In genomic region chr12:66734536-66734935, GRCm38 (mm10) we compare ENCODE assay signal across 29 mouse cellular contexts.
DNase-seq lines count a peak whose midpoint lies in the region; ATAC-seq and TF ChIP-seq lines count a peak whose summit lies in the region.
"Had no signal": no experiment of that assay in that cellular context is flagged by ENCODE, and none has a peak within 500 bp of the region (broad histone marks: within the 10 kb centered on the region; RNA-seq: fewer than 3 reads in every experiment).

No protein-coding gene starts in this region.

- no peak for TF ChIP-seq CTCF in lung, embryonic 14.5 days (IDR thresholded peaks at IDR 0.05; ENCODE audit: low read depth)

- H3K36me3 ChIP-seq in lung, embryonic 14.5 days (ENCODE audit: insufficient read depth): no peaks in the 10 kb centered on the region
- H3K36me3 ChIP-seq in intestine, embryonic 16.5 days (ENCODE audit: control insufficient read depth, insufficient read depth, low read length): no peaks in the 10 kb centered on the region
- H3K36me3 ChIP-seq: embryonic facial prominence, embryonic 12.5 days; forebrain, embryonic 10.5 days; forebrain, embryonic 15.5 days; heart, embryonic 12.5 days; limb, embryonic 13.5 days; midbrain, embryonic 13.5 days; neural tube, embryonic 13.5 days had no signal

- no peak overlapping the region for H3K4me2 ChIP-seq in lung, embryonic 14.5 days
- no peak overlapping the region for H3K4me2 ChIP-seq in intestine, embryonic 16.5 days (ENCODE audit: low read depth, low read length)
- H3K4me2 ChIP-seq: embryonic facial prominence, embryonic 12.5 days; forebrain, embryonic 15.5 days; heart, embryonic 12.5 days; hindbrain, embryonic 14.5 days; limb, embryonic 13.5 days; liver, embryonic 11.5 days; midbrain, embryonic 13.5 days; neural tube, embryonic 13.5 days had no signal

- WGBS in lung, embryonic 14.5 days: 30% methylated on average over 3 of the region's 3 CpGs
- WGBS in intestine, embryonic 16.5 days: 80% methylated on average over 3 of the region's 3 CpGs

- ATAC-seq in lung, embryonic 14.5 days (ENCODE audit: insufficient read depth): no peak
- no peak for ATAC-seq in intestine, embryonic 16.5 days
- ATAC-seq: activated CD4-positive, CD25-positive, alpha-beta regulatory T cell, adult 4 months; forebrain, embryonic 15.5 days; midbrain, embryonic 13.5 days had no signal

- no peaks in the 10 kb centered on the region for H3K9me3 ChIP-seq in lung, embryonic 14.5 days (ENCODE audit: low read depth, low read length)
- H3K9me3 ChIP-seq in intestine, embryonic 16.5 days (ENCODE audit: control insufficient read depth, low read length): no peaks in the 10 kb centered on the region
- H3K9me3 ChIP-seq: embryonic facial prominence, embryonic 12.5 days; forebrain, embryonic 10.5 days; forebrain, embryonic 15.5 days; heart, embryonic 12.5 days; limb, embryonic 13.5 days; megakaryocyte, embryonic 14.5 days; midbrain, embryonic 13.5 days; neural tube, embryonic 13.5 days had no signal

- H3K4me1 ChIP-seq in lung, embryonic 14.5 days (ENCODE audit: insufficient read depth): no peaks in the 10 kb centered on the region
- H3K4me1 ChIP-seq in intestine, embryonic 16.5 days (ENCODE audit: control insufficient read depth, insufficient read depth, low read length): no peaks in the 10 kb centered on the region
- H3K4me1 ChIP-seq: embryonic facial prominence, embryonic 12.5 days; forebrain, embryonic 10.5 days; forebrain, embryonic 15.5 days; heart, embryonic 12.5 days; limb, embryonic 13.5 days; midbrain, embryonic 13.5 days; neural tube, embryonic 13.5 days had no signal

- no peak overlapping the region for H3K4me3 ChIP-seq in lung, embryonic 14.5 days (ENCODE audit: low read depth, low read length)
- H3K4me3 ChIP-seq in intestine, embryonic 16.5 days (ENCODE audit: low read length): no peak overlapping the region
- H3K4me3 ChIP-seq: embryonic facial prominence, embryonic 12.5 days; forebrain, embryonic 10.5 days; forebrain, embryonic 15.5 days; heart, adult 2 months; heart, embryonic 12.5 days; layer of hippocampus, adult 2 months; left cerebral cortex, adult 2 months; limb, embryonic 13.5 days; megakaryocyte, embryonic 14.5 days; midbrain, embryonic 13.5 days; neural tube, embryonic 13.5 days had no signal

- no peak overlapping the region for H3K9ac ChIP-seq in lung, embryonic 14.5 days
- no peak overlapping the region for H3K9ac ChIP-seq in intestine, embryonic 16.5 days (ENCODE audit: low read depth, low read length)
- H3K9ac ChIP-seq: embryonic facial prominence, embryonic 12.5 days; forebrain, embryonic 15.5 days; heart, embryonic 12.5 days; hindbrain, embryonic 14.5 days; limb, embryonic 13.5 days; midbrain, embryonic 13.5 days; neural tube, embryonic 13.5 days had no signal

- peak; percentile 1 for DNase-seq in adrenal gland, adult 2 months
- DNase-seq in adrenal gland, postnatal 25 days: no peak
- DNase-seq in lung, embryonic 14.5 days: peak; percentile 8
- DNase-seq in lung, postnatal 36 days: no peak
- peak; percentile 60 for DNase-seq in brain, adult 2 months (ENCODE audit: low read depth, low spot score)
- DNase-seq in B cell, adult 2 months: no peak
- DNase-seq: adrenal gland, adult 8-10 months; cerebellum, adult 11 months; cerebellum, adult 9-10 months; heart, adult 2 months; heart, postnatal 4 days; kidney, adult 11 months; kidney, postnatal 36 days; lung, postnatal 4 days; thymus, postnatal 4 days had no signal

- H3K27me3 ChIP-seq in lung, embryonic 14.5 days (ENCODE audit: insufficient read depth, low read length): no peaks in the 10 kb centered on the region
- no peaks in the 10 kb centered on the region for H3K27me3 ChIP-seq in intestine, embryonic 16.5 days (replicated peaks; ENCODE audit: control insufficient read depth, insufficient read depth, low read length)
- H3K27me3 ChIP-seq: embryonic facial prominence, embryonic 12.5 days; forebrain, embryonic 15.5 days; heart, embryonic 12.5 days; limb, embryonic 13.5 days; megakaryocyte, embryonic 14.5 days; midbrain, embryonic 13.5 days; neural tube, embryonic 13.5 days had no signal

- H3K27ac ChIP-seq in lung, embryonic 14.5 days (ENCODE audit: low read depth): no peak overlapping the region
- H3K27ac ChIP-seq in intestine, embryonic 16.5 days (ENCODE audit: low read length): no peak overlapping the region
- H3K27ac ChIP-seq: embryonic facial prominence, embryonic 12.5 days; forebrain, embryonic 10.5 days; forebrain, embryonic 15.5 days; heart, adult 2 months; hindbrain, embryonic 14.5 days; layer of hippocampus, adult 2 months; left cerebral cortex, adult 2 months; limb, embryonic 13.5 days; midbrain, embryonic 13.5 days; neural tube, embryonic 13.5 days had no signal

Comparison
In these comparisons a context has a peak if more than half of its experiments do, and no peak if none do; other contexts are left out.
1. DNase-seq: peak in adrenal gland, adult 2 months (single experiment), lung, embryonic 14.5 days (single experiment) and brain, adult 2 months (single experiment); none in adrenal gland, postnatal 25 days (single experiment), lung, postnatal 36 days (single experiment) and B cell, adult 2 months (0 of 2).